Mouse (Mus musculus): ENCODE results near the gene Mef2c.

Mef2c gene

GRCm38 (mm10) chr13:83707611-83708010 is 203.8 kb downstream of the Mef2c start:
- DNase-seq (ENCODE audit: low spot score): no peak

- no peak for DNase-seq (ENCODE audit: low spot score)
Observed at GRCm38 (mm10) chr13:83712778-83713380, 209.0 kb downstream of the Mef2c start.

- DNase-seq (ENCODE audit: low spot score): no peak
Observed at GRCm38 (mm10) chr13:83713661-83714291, 209.9 kb downstream of the Mef2c start.

- peak; percentile 68 for DNase-seq (ENCODE audit: low spot score)
Observed at GRCm38 (mm10) chr13:83714466-83715307, 210.9 kb downstream of the Mef2c start.

GRCm38 (mm10) chr13:83715308-83715785 is 211.5 kb downstream of the Mef2c start:
- no peak for DNase-seq (ENCODE audit: low spot score)

GRCm38 (mm10) chr13:83715971-83716615 is 212.3 kb downstream of the Mef2c start:
- no peak for DNase-seq (ENCODE audit: low spot score)
